Mouse (Mus musculus) small intestine, adult 2 months (tissue): ENCODE results near the gene Ces2g.

Source experiments
- CTCF ChIP-seq: fragments of 200-500 bp; IDR thresholded peaks from 2 replicates; pipeline ENCODE4 v1.5.1; 2012; ENCODE audit warnings: low read depth, mild to moderate bottlenecking, control low read depth, inconsistent platforms, low read length, moderate library complexity, mixed read lengths; ENCODE audit not compliant: insufficient replicate concordance, insufficient read length; ENCODE audit errors: extremely low read depth
- POLR2A ChIP-seq: fragments of 200-500 bp; IDR thresholded peaks from 2 replicates; pipeline ENCODE4 v1.6.1; 2012; ENCODE audit warnings: low read depth, mild to moderate bottlenecking, control low read depth, inconsistent platforms, low read length, moderate library complexity

GRCm38 (mm10) chr8:104944665-104945064 is 16.9 kb upstream of the Ces2g start:
- TF ChIP-seq POLR2A (no peak), CTCF (no peak)
